Mouse (Mus musculus): ENCODE measurements around the gene Galntl6. TPM values are rescaled to one million over a fixed set of nuclear protein-coding genes. Genes with fewer than 3 reads are reported as not detected.

Galntl6 gene
- 0.91 and 0.97 TPM in 2 replicates for polyA plus RNA-seq (2014; fragmentation: Nextera tagmentation; extraction: Ambion mirVana)

DNA sequence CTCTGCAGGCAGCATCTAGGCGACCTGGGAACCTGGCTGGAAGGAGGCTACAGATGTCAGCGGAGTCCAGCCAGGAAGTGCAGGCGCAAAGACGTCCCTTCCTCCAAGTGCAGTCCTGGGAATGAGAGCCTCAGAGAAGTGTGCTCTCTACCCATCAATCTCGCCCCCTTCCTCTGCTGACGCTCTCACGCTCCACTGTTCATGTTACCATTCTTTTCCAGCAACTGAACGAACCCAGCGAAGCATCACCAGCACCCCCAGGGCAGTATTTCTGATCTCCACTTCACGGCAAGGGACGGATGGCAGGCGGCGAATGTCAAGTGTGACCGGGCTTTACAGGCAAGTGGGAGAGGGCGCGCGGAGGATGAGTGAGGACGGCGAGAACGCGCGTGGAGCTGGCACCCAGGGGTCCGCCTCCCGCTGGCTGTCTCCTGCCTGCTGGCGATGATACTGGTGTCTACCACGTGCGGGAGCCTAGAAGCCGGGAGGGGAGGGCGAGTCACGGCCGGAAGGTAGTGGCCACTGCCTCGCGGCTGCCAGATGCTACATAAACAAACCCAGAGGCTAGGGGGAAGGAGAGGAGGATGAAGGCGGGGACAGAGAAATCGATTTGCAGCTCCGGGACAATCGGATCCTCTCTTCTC is at the start of gene Galntl6:
Gene Galntl6 (minus strand): TSS at position 445 of the 644 bp plus-strand sequence.
- H3K9me3 ChIP-seq (ENCODE audit: control insufficient read depth, low read length): no peaks in the 10 kb centered on the region
- H3K4me2 ChIP-seq (ENCODE audit: low read depth, low read length, severe bottlenecking): peak within 1 kb of the TSS; percentile 95
- H3K4me3 ChIP-seq (ENCODE audit: low read depth, low read length): peak within 1 kb of the TSS; percentile 57
- under 1% methylated on average over 37 of the region's 37 CpGs for WGBS
- peak; percentile 69 for DNase-seq (ENCODE audit: low spot score)
- H3K4me1 ChIP-seq (replicated peaks; ENCODE audit: control insufficient read depth, insufficient read depth, low read length): 0 out of 2 replicates have a peak, but pooled peaks cover 2% of the 10 kb centered on the region
- peaks cover 5% of the 10 kb centered on the region; the same call in 1 of the 2 replicates for H3K27me3 ChIP-seq (ENCODE audit: control insufficient read depth, insufficient read depth, low read length)
- H3K27ac ChIP-seq (ENCODE audit: low read depth, low read length): no peak within 1 kb of the TSS
- no peaks in the 10 kb centered on the region for H3K36me3 ChIP-seq (ENCODE audit: control insufficient read depth, insufficient read depth, low read length)
- peak within 1 kb of the TSS; percentile 56 for H3K9ac ChIP-seq (ENCODE audit: low read length)
- ATAC-seq (replicated peaks; ENCODE audit: low FRiP score): peak; percentile 73

DNA sequence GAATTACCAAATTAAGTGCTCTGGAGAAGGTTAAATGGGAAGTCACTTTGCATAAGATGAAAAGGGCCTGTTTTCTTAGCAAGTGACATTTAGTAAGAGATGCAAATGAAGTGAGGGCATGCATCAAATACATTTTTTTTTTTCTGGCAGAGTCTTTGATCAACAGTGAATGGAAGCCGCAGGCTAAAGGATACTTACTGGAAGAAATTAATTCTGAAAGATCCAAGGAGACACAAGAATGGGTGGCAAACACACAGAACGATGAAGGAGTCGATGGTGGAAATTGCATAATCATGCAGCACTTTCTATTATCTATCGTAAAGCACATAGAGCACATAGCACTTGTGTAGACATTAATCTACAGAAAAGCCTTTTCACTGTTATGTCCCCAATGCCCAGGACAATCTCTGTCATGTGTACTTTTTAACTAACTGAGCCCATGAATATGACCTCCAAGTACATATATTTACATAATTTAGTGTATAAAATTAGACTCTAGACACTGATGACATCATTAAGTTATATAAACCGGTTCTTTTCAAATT is 44.8 kb upstream of the Galntl6 start:
- DNase-seq (ENCODE audit: low spot score): no peak
- no peaks in the 10 kb centered on the region for H3K27me3 ChIP-seq (ENCODE audit: control insufficient read depth, insufficient read depth, low read length)
- H3K4me1 ChIP-seq (replicated peaks; ENCODE audit: control insufficient read depth, insufficient read depth, low read length): no peaks in the 10 kb centered on the region
- H3K36me3 ChIP-seq (ENCODE audit: control insufficient read depth, insufficient read depth, low read length): no peaks in the 10 kb centered on the region
- no peak overlapping the region for H3K4me3 ChIP-seq (ENCODE audit: low read depth, low read length)
- 75% methylated on average over 5 of the region's 5 CpGs for WGBS
- H3K4me2 ChIP-seq (ENCODE audit: low read depth, low read length, severe bottlenecking): no peak overlapping the region
- ATAC-seq (replicated peaks; ENCODE audit: low FRiP score): 0 out of 2 replicates have a peak, but pooled peaks have one; percentile 46
- H3K9me3 ChIP-seq (ENCODE audit: control insufficient read depth, low read length): no peaks in the 10 kb centered on the region
- H3K9ac ChIP-seq (ENCODE audit: low read length): no peak overlapping the region
- H3K27ac ChIP-seq (ENCODE audit: low read depth, low read length): no peak overlapping the region

- Histone ChIP-seq H3K9ac (ENCODE audit: low read length) (no peak overlapping the region), H3K27ac (ENCODE audit: low read depth, low read length) (no peak overlapping the region), H3K36me3 (ENCODE audit: control insufficient read depth, insufficient read depth, low read length) (no peaks in the 10 kb centered on the region), H3K4me2 (ENCODE audit: low read depth, low read length, severe bottlenecking) (no peak overlapping the region), H3K9me3 (ENCODE audit: control insufficient read depth, low read length) (no peaks in the 10 kb centered on the region), H3K4me3 (ENCODE audit: low read depth, low read length) (no peak overlapping the region), H3K4me1 (replicated peaks; ENCODE audit: control insufficient read depth, insufficient read depth, low read length) (no peaks in the 10 kb centered on the region), H3K27me3 (ENCODE audit: control insufficient read depth, insufficient read depth, low read length) (no peaks in the 10 kb centered on the region)
- ATAC-seq (replicated peaks; ENCODE audit: low FRiP score): no peak
- DNase-seq (ENCODE audit: low spot score): no peak
- WGBS: 90% methylated on average over 4 of the region's 4 CpGs
Observed at GRCm38 (mm10) chr8:58943773-58944172, 31.3 kb upstream of the Galntl6 start.

GRCm38 (mm10) chr8:58931066-58931465 is 18.6 kb upstream of the Galntl6 start:
- H3K9ac ChIP-seq (ENCODE audit: low read length): no peak overlapping the region
- H3K9me3 ChIP-seq (ENCODE audit: control insufficient read depth, low read length): no peaks in the 10 kb centered on the region
- no peaks in the 10 kb centered on the region for H3K27me3 ChIP-seq (ENCODE audit: control insufficient read depth, insufficient read depth, low read length)
- WGBS: 87% methylated on average over 1 of the region's 1 CpGs
- no peak for ATAC-seq (replicated peaks; ENCODE audit: low FRiP score)
- H3K27ac ChIP-seq (ENCODE audit: low read depth, low read length): no peak overlapping the region
- no peaks in the 10 kb centered on the region for H3K4me1 ChIP-seq (replicated peaks; ENCODE audit: control insufficient read depth, insufficient read depth, low read length)
- H3K36me3 ChIP-seq (ENCODE audit: control insufficient read depth, insufficient read depth, low read length): no peaks in the 10 kb centered on the region
- H3K4me3 ChIP-seq (ENCODE audit: low read depth, low read length): no peak overlapping the region
- H3K4me2 ChIP-seq (ENCODE audit: low read depth, low read length, severe bottlenecking): no peak overlapping the region
- no peak for DNase-seq (ENCODE audit: low spot score)

- no peak for ATAC-seq (replicated peaks; ENCODE audit: low FRiP score)
- no peak overlapping the region for H3K9ac ChIP-seq (ENCODE audit: low read length)
- 0 out of 2 replicates have a peak, but pooled peaks cover 2% of the 10 kb centered on the region for H3K4me1 ChIP-seq (replicated peaks; ENCODE audit: control insufficient read depth, insufficient read depth, low read length)
- peaks cover 5% of the 10 kb centered on the region; the same call in 1 of the 2 replicates for H3K27me3 ChIP-seq (ENCODE audit: control insufficient read depth, insufficient read depth, low read length)
- DNase-seq (ENCODE audit: low spot score): no peak
- no peak overlapping the region for H3K27ac ChIP-seq (ENCODE audit: low read depth, low read length)
- H3K4me3 ChIP-seq (ENCODE audit: low read depth, low read length): no peak overlapping the region
- H3K36me3 ChIP-seq (ENCODE audit: control insufficient read depth, insufficient read depth, low read length): no peaks in the 10 kb centered on the region
- WGBS: 74% methylated on average over 2 of the region's 2 CpGs
- no peak overlapping the region for H3K4me2 ChIP-seq (ENCODE audit: low read depth, low read length, severe bottlenecking)
- no peaks in the 10 kb centered on the region for H3K9me3 ChIP-seq (ENCODE audit: control insufficient read depth, low read length)
Observed at GRCm38 (mm10) chr8:58915142-58915541, 2.7 kb upstream of the Galntl6 start.

- H3K4me3 ChIP-seq (ENCODE audit: low read depth, low read length): no peak overlapping the region
- 62% methylated on average over 2 of the region's 3 CpGs for WGBS
- H3K9ac ChIP-seq (ENCODE audit: low read length): no peak overlapping the region
Observed at GRCm38 (mm10) chr8:58913640-58913968, 1.2 kb upstream of the Galntl6 start.

DNA sequence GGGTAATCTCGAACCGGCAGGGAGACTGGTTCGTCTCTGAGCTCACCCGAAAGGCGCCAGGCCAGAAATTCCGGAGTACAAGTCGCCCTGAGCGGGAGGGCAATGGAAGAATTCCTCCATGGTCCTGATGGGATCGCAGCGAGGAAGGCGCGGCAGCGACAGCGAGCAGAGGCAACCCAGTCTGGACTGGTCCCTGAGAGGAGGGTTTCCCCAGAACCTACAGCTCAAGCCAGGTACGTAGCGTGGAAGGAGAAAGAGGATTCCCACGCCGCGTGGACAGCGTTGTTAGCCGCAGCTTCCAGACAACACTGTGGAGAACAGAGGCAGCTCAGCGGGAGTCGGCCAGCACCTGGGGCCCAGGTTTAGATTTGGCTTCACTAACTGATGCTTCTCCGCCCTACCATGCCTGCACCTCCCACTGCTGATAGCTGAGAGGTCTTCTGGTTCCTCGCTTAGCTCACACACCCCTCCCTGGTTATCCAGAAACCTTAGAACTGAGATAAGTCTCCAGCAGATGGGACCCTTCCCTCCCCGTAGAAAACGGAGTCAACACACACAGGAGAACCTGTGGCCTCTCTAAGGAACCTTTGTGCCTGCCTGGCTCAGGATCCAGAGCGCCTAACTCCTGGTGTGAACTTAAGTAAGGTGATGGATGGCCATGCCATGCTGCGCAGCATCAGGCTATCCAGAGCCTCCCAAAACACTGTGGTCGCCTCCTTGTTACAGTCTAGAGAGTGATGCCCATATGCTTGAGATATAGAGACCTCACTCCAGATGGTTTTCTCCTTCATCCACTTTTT is 600 bp upstream of the Galntl6 start:
- Histone ChIP-seq H3K27ac (ENCODE audit: low read depth, low read length) (no peak overlapping the region), H3K27me3 (ENCODE audit: control insufficient read depth, insufficient read depth, low read length) (peaks cover 5% of the 10 kb centered on the region; the same call in 1 of the 2 replicates), H3K4me2 (ENCODE audit: low read depth, low read length, severe bottlenecking) (peak overlapping the region; percentile 95), H3K4me3 (ENCODE audit: low read depth, low read length) (peak overlapping the region; percentile 57), H3K36me3 (ENCODE audit: control insufficient read depth, insufficient read depth, low read length) (no peaks in the 10 kb centered on the region), H3K9ac (ENCODE audit: low read length) (peak overlapping the region; percentile 56), H3K4me1 (replicated peaks; ENCODE audit: control insufficient read depth, insufficient read depth, low read length) (0 out of 2 replicates have a peak, but pooled peaks cover 2% of the 10 kb centered on the region), H3K9me3 (ENCODE audit: control insufficient read depth, low read length) (no peaks in the 10 kb centered on the region)
- WGBS: 1% methylated on average over 30 of the region's 30 CpGs
- ATAC-seq (replicated peaks; ENCODE audit: low FRiP score) (peak; percentile 62), DNase-seq (ENCODE audit: low spot score) (peak; percentile 57)

More at GRCm38 (mm10) chr8:58913640-58913968, 1.2 kb upstream of the Galntl6 start:
- H3K9me3 ChIP-seq (ENCODE audit: control insufficient read depth, low read length): no peaks in the 10 kb centered on the region
- DNase-seq (ENCODE audit: low spot score) (no peak), ATAC-seq (replicated peaks; ENCODE audit: low FRiP score) (no peak)
- H3K27me3 ChIP-seq (ENCODE audit: control insufficient read depth, insufficient read depth, low read length): peaks cover 5% of the 10 kb centered on the region; the same call in 1 of the 2 replicates
- no peaks in the 10 kb centered on the region for H3K36me3 ChIP-seq (ENCODE audit: control insufficient read depth, insufficient read depth, low read length)
- no peak overlapping the region for H3K27ac ChIP-seq (ENCODE audit: low read depth, low read length)
- 0 out of 2 replicates have a peak, but pooled peaks cover 2% of the 10 kb centered on the region for H3K4me1 ChIP-seq (replicated peaks; ENCODE audit: control insufficient read depth, insufficient read depth, low read length)
- H3K4me2 ChIP-seq (ENCODE audit: low read depth, low read length, severe bottlenecking): no peak overlapping the region; the same call in 1 of the 2 replicates

DNA sequence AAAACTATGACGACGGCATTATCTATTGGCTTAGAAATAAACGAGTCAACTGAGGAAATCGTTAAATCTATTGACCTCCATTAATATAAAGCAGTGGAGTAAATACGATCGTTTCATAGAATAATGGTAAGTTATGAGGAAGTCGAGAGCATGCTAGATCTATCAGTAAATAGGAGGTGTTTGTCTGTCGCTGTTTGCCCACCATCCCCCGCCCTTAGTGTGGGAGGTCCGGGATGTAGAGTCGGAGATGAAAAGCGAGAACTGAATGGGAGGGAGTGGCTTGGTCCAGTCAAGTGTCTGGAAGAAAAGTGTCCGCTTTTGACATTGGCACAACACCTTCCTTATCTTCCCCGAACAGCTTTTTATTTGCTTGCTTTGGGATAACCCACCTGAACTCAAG is 763 bp downstream of the Galntl6 start, which contains the start of gene BC030500:
Gene BC030500 (plus strand): TSS at position 79 of the 400 bp plus-strand sequence.
- Histone ChIP-seq H3K4me1 (replicated peaks; ENCODE audit: control insufficient read depth, insufficient read depth, low read length) (0 out of 2 replicates have a peak, but pooled peaks cover 2% of the 10 kb centered on the region), H3K9ac (ENCODE audit: low read length) (peak within 1 kb of the TSS; percentile 56), H3K9me3 (ENCODE audit: control insufficient read depth, low read length) (no peaks in the 10 kb centered on the region), H3K4me3 (ENCODE audit: low read depth, low read length) (peak within 1 kb of the TSS; percentile 57), H3K27ac (ENCODE audit: low read depth, low read length) (no peak within 1 kb of the TSS), H3K4me2 (ENCODE audit: low read depth, low read length, severe bottlenecking) (peak within 1 kb of the TSS; percentile 95), H3K27me3 (ENCODE audit: control insufficient read depth, insufficient read depth, low read length) (peaks cover 5% of the 10 kb centered on the region; the same call in 1 of the 2 replicates), H3K36me3 (ENCODE audit: control insufficient read depth, insufficient read depth, low read length) (no peaks in the 10 kb centered on the region)
- 7% methylated on average over 14 of the region's 14 CpGs for WGBS
- no peak for DNase-seq (ENCODE audit: low spot score)
- peak; percentile 25 for ATAC-seq (replicated peaks; ENCODE audit: low FRiP score)

All from forebrain, embryonic 11.5 days (tissue).